Mouse (Mus musculus): Measurements from ENCODE around the gene Ppp1r15a. TPM values are rescaled to one million over a fixed set of nuclear protein-coding genes. Genes with fewer than 3 reads are reported as not detected.

The Ppp1r15a gene
- total RNA-seq, 1 experiment from 2014 or later: 291 TPM

- ATAC-seq (replicated peaks in 1 of 2; ENCODE audit: insufficient read depth in 1 of 2, low FRiP score in 2 of 2, low TSS enrichment in 1 of 2, low read depth in 1 of 2, poor library complexity in 2 of 2, severe bottlenecking in 2 of 2): no peak
Observed at GRCm38 (mm10) chr7:45475291-45475969, 50.6 kb downstream of the Ppp1r15a start.

Other genes with a start within 250 kb of the Ppp1r15a start
- gene Slc6a21, start 248.8 kb downstream of the Ppp1r15a start, total RNA-seq (2017): 0.19 TPM in 1 of 2 replicates, not detected in the other
- gene Trpm4, start 192.5 kb downstream of the Ppp1r15a start, total RNA-seq (2017): 3.2 and 10.8 TPM in 2 replicates
- gene Hrc, start 191.0 kb downstream of the Ppp1r15a start, total RNA-seq (2017): not detected in 2 replicates
- gene Ppfia3, start 159.2 kb downstream of the Ppp1r15a start, total RNA-seq (2017): not detected in 2 replicates
- gene Lin7b, start 155.7 kb downstream of the Ppp1r15a start, total RNA-seq (2017): 3.2 TPM in 1 of 2 replicates, not detected in the other
- gene Snrnp70, start 130.5 kb downstream of the Ppp1r15a start, total RNA-seq (2017): 498 and 589 TPM in 2 replicates
- not detected in 2 replicates for gene Kcna7, start 120.6 kb downstream of the Ppp1r15a start, total RNA-seq (2017)
- 0.79 TPM in 1 of 2 replicates, not detected in the other for gene Ntf5, start 112.6 kb downstream of the Ppp1r15a start, total RNA-seq (2017)
- gene Lhb, start 105.4 kb downstream of the Ppp1r15a start, total RNA-seq (2017): not detected in 2 replicates
- gene Gys1, start 91.4 kb downstream of the Ppp1r15a start, total RNA-seq (2017): 8.5 and 11.3 TPM in 2 replicates
- gene Ruvbl2, start 88.2 kb downstream of the Ppp1r15a start, total RNA-seq (2017): 134 and 137 TPM in 2 replicates
- 599 and 753 TPM in 2 replicates for gene Ftl1, start 66.4 kb downstream of the Ppp1r15a start, total RNA-seq (2017)
- gene Bax, start 59.4 kb downstream of the Ppp1r15a start, total RNA-seq (2017): 18.0 and 28.0 TPM in 2 replicates
- gene Tulp2, start 44.4 kb downstream of the Ppp1r15a start, total RNA-seq (2017): not detected in 2 replicates
- gene Gm45808, start 39.5 kb downstream of the Ppp1r15a start, total RNA-seq (2017): not detected in 2 replicates
- gene Dhdh, start 37.5 kb downstream of the Ppp1r15a start, total RNA-seq (2017): 16.9 and 21.6 TPM in 2 replicates
- gene Nucb1, start 15.9 kb downstream of the Ppp1r15a start, total RNA-seq (2017): 255 and 378 TPM in 2 replicates
- 0.31 and 3.1 TPM in 2 replicates for gene Plekha4, start 62 bp upstream of the Ppp1r15a start, total RNA-seq (2017)
- not detected in 2 replicates for gene Hsd17b14, start 28.6 kb upstream of the Ppp1r15a start, total RNA-seq (2017)
- gene Bcat2, start 43.9 kb upstream of the Ppp1r15a start, total RNA-seq (2017): 16.4 and 20.9 TPM in 2 replicates
- not detected in 2 replicates for gene Fgf21, start 89.2 kb upstream of the Ppp1r15a start, total RNA-seq (2017)
- 0.25 TPM in 1 of 2 replicates, not detected in the other for gene Fut1, start 91.0 kb upstream of the Ppp1r15a start, total RNA-seq (2017)
- not detected in 2 replicates for gene Izumo1, start 95.5 kb upstream of the Ppp1r15a start, total RNA-seq (2017)
- gene Rasip1, start 101.2 kb upstream of the Ppp1r15a start, total RNA-seq (2017): 0.94 TPM in 1 of 2 replicates, not detected in the other
- gene Mamstr, start 113.7 kb upstream of the Ppp1r15a start, total RNA-seq (2017): not detected in 2 replicates
- not detected in 2 replicates for gene Fut2, start 140.1 kb upstream of the Ppp1r15a start, total RNA-seq (2017)
- not detected in 2 replicates for gene Ntn5, start 157.8 kb upstream of the Ppp1r15a start, total RNA-seq (2017)
- gene Sec1, start 168.1 kb upstream of the Ppp1r15a start, total RNA-seq (2017): not detected in 2 replicates
- gene Car11, start 173.6 kb upstream of the Ppp1r15a start, total RNA-seq (2017): 0.30 and 1.1 TPM in 2 replicates
- 11.5 and 25.3 TPM in 2 replicates for gene Dbp, start 178.8 kb upstream of the Ppp1r15a start, total RNA-seq (2017)
- 1,764 and 1,816 TPM in 2 replicates for gene Rpl18, start 189.2 kb upstream of the Ppp1r15a start, total RNA-seq (2017)
- gene Sphk2, start 191.7 kb upstream of the Ppp1r15a start, total RNA-seq (2017): 8.2 and 10.9 TPM in 2 replicates
- gene Fam83e, start 194.9 kb upstream of the Ppp1r15a start, total RNA-seq (2017): 0.79 and 1.8 TPM in 2 replicates
- not detected in 2 replicates for gene Spaca4, start 199.5 kb upstream of the Ppp1r15a start, total RNA-seq (2017)

Data from hematopoietic stem cell, adult 5-6 weeks (primary cell).